ENCODE assay signal across 17 mouse cellular contexts in genomic region chr1:131437975-131438374, GRCm38 (mm10).
DNase-seq lines count a peak whose midpoint lies in the region; ATAC-seq and TF ChIP-seq lines count a peak whose summit lies in the region.
"Had no signal": no experiment of that assay in that cellular context is flagged by ENCODE, and none has a peak within 500 bp of the region (broad histone marks: within the 10 kb centered on the region; RNA-seq: fewer than 3 reads in every experiment).

No protein-coding gene starts in this region.

- H3K27ac ChIP-seq in forebrain, embryonic 15.5 days (replicated peaks), result 0 out of 2 replicates have a peak overlapping the region, but pooled peaks have one; percentile 1
- H3K27ac ChIP-seq in forebrain, embryonic 12.5 days, result no peak overlapping the region
- H3K27ac ChIP-seq in layer of hippocampus, adult 2 months, result peak overlapping the region; percentile 54
- H3K27ac ChIP-seq: embryonic facial prominence, embryonic 13.5 days; hindbrain, postnatal 0 days; limb, embryonic 13.5 days; stomach, embryonic 15.5 days had no signal

- H3K36me3 ChIP-seq in forebrain, embryonic 15.5 days, result no peaks in the 10 kb centered on the region
- H3K36me3 ChIP-seq in forebrain, embryonic 12.5 days (replicated peaks), result no peaks in the 10 kb centered on the region
- H3K36me3 ChIP-seq: embryonic facial prominence, embryonic 13.5 days; limb, embryonic 13.5 days; stomach, embryonic 15.5 days had no signal

- no peak overlapping the region for H3K4me3 ChIP-seq in forebrain, embryonic 15.5 days
- no peak overlapping the region for H3K4me3 ChIP-seq in forebrain, embryonic 12.5 days (replicated peaks)
- no peak overlapping the region for H3K4me3 ChIP-seq in layer of hippocampus, adult 2 months
- H3K4me3 ChIP-seq: embryonic facial prominence, embryonic 13.5 days; limb, embryonic 13.5 days; stomach, embryonic 15.5 days had no signal

- H3K9ac ChIP-seq in forebrain, embryonic 15.5 days (replicated peaks), result no peak overlapping the region
- no peak overlapping the region for H3K9ac ChIP-seq in forebrain, embryonic 12.5 days
- H3K9ac ChIP-seq: embryonic facial prominence, embryonic 13.5 days; limb, embryonic 13.5 days; stomach, embryonic 15.5 days had no signal

- no peak for DNase-seq in layer of hippocampus, adult 2 months (ENCODE audit: low spot score in 2 of 2)
- no peak for DNase-seq in layer of hippocampus, adult 18-20 months (ENCODE audit: low spot score in 2 of 2)
- peak; percentile 28 for DNase-seq in urinary bladder, postnatal 14 days (ENCODE audit: low spot score)
- DNase-seq in urinary bladder, postnatal 4 days (ENCODE audit: low spot score in 2 of 2), result no peak
- no peak for DNase-seq in c-Kit-positive CD71-positive TER-119-positive erythroid progenitor cells, embryonic 14.5 days (ENCODE audit: low spot score)
- no peak for DNase-seq in spleen, postnatal 10 days (ENCODE audit: low spot score in 2 of 2)
- DNase-seq: cerebellum, postnatal 36 days; kidney, adult 11 months; kidney, postnatal 10 days; spleen, adult 18-20 months; thymus, adult 2 months had no signal

- H3K4me2 ChIP-seq in forebrain, embryonic 15.5 days (replicated peaks), result no peak overlapping the region
- H3K4me2 ChIP-seq in forebrain, embryonic 12.5 days, result no peak overlapping the region
- H3K4me2 ChIP-seq: embryonic facial prominence, embryonic 13.5 days; limb, embryonic 13.5 days; stomach, embryonic 15.5 days had no signal

- no peaks in the 10 kb centered on the region for H3K9me3 ChIP-seq in forebrain, embryonic 15.5 days
- no peaks in the 10 kb centered on the region for H3K9me3 ChIP-seq in forebrain, embryonic 12.5 days
- H3K9me3 ChIP-seq: embryonic facial prominence, embryonic 13.5 days; limb, embryonic 13.5 days; stomach, embryonic 15.5 days had no signal

- no peak for TF ChIP-seq CTCF in layer of hippocampus, adult 2 months (conservative IDR thresholded peaks at IDR 0.05)

- H3K4me1 ChIP-seq in forebrain, embryonic 15.5 days, result peaks cover 13% of the 10 kb centered on the region
- H3K4me1 ChIP-seq in forebrain, embryonic 12.5 days, result peaks cover 9% of the 10 kb centered on the region; the same call in 1 of the 2 replicates
- H3K4me1 ChIP-seq: stomach, embryonic 15.5 days had no signal

- H3K27me3 ChIP-seq in forebrain, embryonic 15.5 days, result no peaks in the 10 kb centered on the region
- no peaks in the 10 kb centered on the region for H3K27me3 ChIP-seq in forebrain, embryonic 12.5 days
- H3K27me3 ChIP-seq: embryonic facial prominence, embryonic 13.5 days; limb, embryonic 13.5 days; stomach, embryonic 15.5 days had no signal

- peak; percentile 71 for ATAC-seq in forebrain, embryonic 15.5 days (replicated peaks)
- no peak for ATAC-seq in forebrain, embryonic 12.5 days (ENCODE audit: low FRiP score)
- ATAC-seq: hindbrain, postnatal 0 days had no signal
